Mouse (Mus musculus): Measurements from ENCODE around the gene Slc25a44. TPM values are rescaled to one million over a fixed set of nuclear protein-coding genes. Genes with fewer than 3 reads are reported as not detected.

The Slc25a44 gene
- polyA plus RNA-seq, 2 experiments, result 19.1 to 21.2 TPM

- WGBS, result 9% methylated on average over 2 of the region's 2 CpGs
- Histone ChIP-seq H3K4me3 (replicated peaks; ENCODE audit: low read length) (peak overlapping the region; percentile 69), H3K4me2 (replicated peaks; ENCODE audit: low read depth, low read length, severe bottlenecking) (peak overlapping the region; percentile 32), H3K27me3 (ENCODE audit: control insufficient read depth, insufficient read depth, low read length) (no peaks in the 10 kb centered on the region), H3K4me1 (ENCODE audit: control insufficient read depth, insufficient read depth, low read length) (peaks cover 10% of the 10 kb centered on the region), H3K9me3 (ENCODE audit: control insufficient read depth, low read length) (no peaks in the 10 kb centered on the region), H3K27ac (replicated peaks; ENCODE audit: low read depth, low read length) (no peak overlapping the region), H3K9ac (ENCODE audit: low read depth, low read length, severe bottlenecking) (0 out of 2 replicates have a peak overlapping the region, but pooled peaks have one; percentile 25), H3K36me3 (ENCODE audit: control insufficient read depth, insufficient read depth, low read length) (peaks cover 10% of the 10 kb centered on the region)
- ATAC-seq (ENCODE audit: low FRiP score, low read depth), result no peak
- no peak for DNase-seq (ENCODE audit: low spot score)
- TF ChIP-seq POLR2A (IDR thresholded peaks at IDR 0.05; ENCODE audit: borderline replicate concordance, extremely low read depth, insufficient read depth, insufficient read length), result no peak
These were observed 371 bp upstream of the Slc25a44 start for GRCm38 (mm10) chr3:88425330-88425689.

GRCm38 (mm10) chr3:88422020-88422720 lies 2.8 kb downstream of the Slc25a44 start:
- no peaks in the 10 kb centered on the region for H3K9me3 ChIP-seq (ENCODE audit: control insufficient read depth, low read length)
- H3K4me2 ChIP-seq (replicated peaks; ENCODE audit: low read depth, low read length, severe bottlenecking), result no peak overlapping the region
- H3K36me3 ChIP-seq (ENCODE audit: control insufficient read depth, insufficient read depth, low read length), result peaks cover 34% of the 10 kb centered on the region
- no peak for DNase-seq (ENCODE audit: low spot score)
- ATAC-seq (ENCODE audit: low FRiP score, low read depth), result no peak
- H3K27ac ChIP-seq (replicated peaks; ENCODE audit: low read depth, low read length), result no peak overlapping the region
- 49% methylated on average over 9 of the region's 9 CpGs for WGBS
- TF ChIP-seq POLR2A (IDR thresholded peaks at IDR 0.05; ENCODE audit: borderline replicate concordance, extremely low read depth, insufficient read depth, insufficient read length), result no peak
- peaks cover 10% of the 10 kb centered on the region for H3K4me1 ChIP-seq (ENCODE audit: control insufficient read depth, insufficient read depth, low read length)
- no peak overlapping the region for H3K9ac ChIP-seq (ENCODE audit: low read depth, low read length, severe bottlenecking)
- H3K27me3 ChIP-seq (ENCODE audit: control insufficient read depth, insufficient read depth, low read length), result no peaks in the 10 kb centered on the region
- H3K4me3 ChIP-seq (replicated peaks; ENCODE audit: low read length), result no peak overlapping the region

GRCm38 (mm10) chr3:88420771-88421170 lies 4.2 kb downstream of the Slc25a44 start:
- Histone ChIP-seq H3K9ac (ENCODE audit: low read depth, low read length, severe bottlenecking) (no peak overlapping the region), H3K9me3 (ENCODE audit: control insufficient read depth, low read length) (no peaks in the 10 kb centered on the region), H3K4me1 (ENCODE audit: control insufficient read depth, insufficient read depth, low read length) (peaks cover 10% of the 10 kb centered on the region), H3K27me3 (ENCODE audit: control insufficient read depth, insufficient read depth, low read length) (no peaks in the 10 kb centered on the region), H3K27ac (replicated peaks; ENCODE audit: low read depth, low read length) (no peak overlapping the region), H3K4me3 (replicated peaks; ENCODE audit: low read length) (no peak overlapping the region), H3K4me2 (replicated peaks; ENCODE audit: low read depth, low read length, severe bottlenecking) (no peak overlapping the region), H3K36me3 (ENCODE audit: control insufficient read depth, insufficient read depth, low read length) (peaks cover 41% of the 10 kb centered on the region)
- no peak for ATAC-seq (ENCODE audit: low FRiP score, low read depth)
- no peak for TF ChIP-seq POLR2A (IDR thresholded peaks at IDR 0.05; ENCODE audit: borderline replicate concordance, extremely low read depth, insufficient read depth, insufficient read length)
- DNase-seq (ENCODE audit: low spot score), result no peak
- WGBS, result 98% methylated on average over 19 of the region's 19 CpGs

GRCm38 (mm10) chr3:88418016-88418415 lies 6.9 kb downstream of the Slc25a44 start:
- Histone ChIP-seq H3K27ac (replicated peaks; ENCODE audit: low read depth, low read length) (no peak overlapping the region), H3K9ac (ENCODE audit: low read depth, low read length, severe bottlenecking) (no peak overlapping the region), H3K9me3 (ENCODE audit: control insufficient read depth, low read length) (no peaks in the 10 kb centered on the region), H3K36me3 (ENCODE audit: control insufficient read depth, insufficient read depth, low read length) (peaks cover 64% of the 10 kb centered on the region), H3K4me1 (ENCODE audit: control insufficient read depth, insufficient read depth, low read length) (no peaks in the 10 kb centered on the region), H3K4me2 (replicated peaks; ENCODE audit: low read depth, low read length, severe bottlenecking) (no peak overlapping the region), H3K27me3 (ENCODE audit: control insufficient read depth, insufficient read depth, low read length) (no peaks in the 10 kb centered on the region), H3K4me3 (replicated peaks; ENCODE audit: low read length) (no peak overlapping the region)
- TF ChIP-seq POLR2A (IDR thresholded peaks at IDR 0.05; ENCODE audit: borderline replicate concordance, extremely low read depth, insufficient read depth, insufficient read length), result no peak
- DNase-seq (ENCODE audit: low spot score) (no peak), ATAC-seq (ENCODE audit: low FRiP score, low read depth) (no peak)
- whole genome bisulfite sequencing, result 77% methylated on average over 6 of the region's 6 CpGs

GRCm38 (mm10) chr3:88415668-88416067 lies 9.3 kb downstream of the Slc25a44 start:
- peaks cover 76% of the 10 kb centered on the region for H3K36me3 ChIP-seq (ENCODE audit: control insufficient read depth, insufficient read depth, low read length)
- H3K4me1 ChIP-seq (ENCODE audit: control insufficient read depth, insufficient read depth, low read length), result no peaks in the 10 kb centered on the region
- ATAC-seq (ENCODE audit: low FRiP score, low read depth), result no peak
- no peak overlapping the region for H3K4me2 ChIP-seq (replicated peaks; ENCODE audit: low read depth, low read length, severe bottlenecking)
- TF ChIP-seq POLR2A (IDR thresholded peaks at IDR 0.05; ENCODE audit: borderline replicate concordance, extremely low read depth, insufficient read depth, insufficient read length), result no peak
- H3K4me3 ChIP-seq (replicated peaks; ENCODE audit: low read length), result no peak overlapping the region
- WGBS, result 90% methylated on average over 4 of the region's 4 CpGs
- DNase-seq (ENCODE audit: low spot score), result no peak
- H3K9ac ChIP-seq (ENCODE audit: low read depth, low read length, severe bottlenecking), result no peak overlapping the region
- no peaks in the 10 kb centered on the region for H3K9me3 ChIP-seq (ENCODE audit: control insufficient read depth, low read length)
- H3K27ac ChIP-seq (replicated peaks; ENCODE audit: low read depth, low read length), result no peak overlapping the region
- H3K27me3 ChIP-seq (ENCODE audit: control insufficient read depth, insufficient read depth, low read length), result no peaks in the 10 kb centered on the region

Data from limb, embryonic 14.5 days (tissue).